Mouse (Mus musculus) CD8-positive naive resting alpha-beta T cell, adult 2 months (primary cell): ENCODE results near the gene Sfxn4.
"Not testable (repeated sequence)": the region's sequence is repeated elsewhere in the genome, so short reads cannot be mapped to it uniquely, and the experiment has no call there.

ENCODE experiments used
- DNase-seq, 2 experiments: peaks; one replicate each; pipeline ENCODE4 v3.0.0; 2022; ENCODE audit warnings: low read depth in 2 of 2, low spot score in 2 of 2

Sfxn4 gene

GRCm38 (mm10) chr19:60860868-60861700 is at the start of gene Sfxn4:
Gene Sfxn4, minus strand, starts transcription at chr19:60861479.
- DNase-seq = peak; percentile 84 to 88

GRCm38 (mm10) chr19:60910304-60910703 is 49.0 kb upstream of the Sfxn4 start:
- no peak for DNase-seq

GRCm38 (mm10) chr19:60905477-60905876 is 44.2 kb upstream of the Sfxn4 start:
- no peak for DNase-seq

- DNase-seq = no peak
These were observed 42.7 kb upstream of the Sfxn4 start for GRCm38 (mm10) chr19:60903971-60904370.

GRCm38 (mm10) chr19:60903139-60903538 is 41.9 kb upstream of the Sfxn4 start:
- no peak for DNase-seq

- no peak for DNase-seq
These were observed 34.1 kb upstream of the Sfxn4 start for GRCm38 (mm10) chr19:60895251-60895880.

- DNase-seq = peak; percentile 61 to 75
These were observed 30.8 kb upstream of the Sfxn4 start for GRCm38 (mm10) chr19:60891934-60892547.

- DNase-seq = no peak
These were observed 29.8 kb upstream of the Sfxn4 start for GRCm38 (mm10) chr19:60891123-60891470.

GRCm38 (mm10) chr19:60890391-60891122 is 29.3 kb upstream of the Sfxn4 start:
- peak in 1 of 2 experiments; percentile 43 for DNase-seq

- DNase-seq = peak; percentile 87 to 89
These were observed 28.5 kb upstream of the Sfxn4 start, which contains the start of gene Grk5 for GRCm38 (mm10) chr19:60889714-60890315. Gene Grk5, plus strand, starts transcription at chr19:60889749.

- no peak for DNase-seq
These were observed 27.9 kb upstream of the Sfxn4 start for GRCm38 (mm10) chr19:60889101-60889713.

- DNase-seq = no peak
These were observed 26.4 kb upstream of the Sfxn4 start for GRCm38 (mm10) chr19:60887637-60888036.

- DNase-seq = no peak
These were observed 21.9 kb upstream of the Sfxn4 start for GRCm38 (mm10) chr19:60883129-60883528.

- DNase-seq = peak; percentile 96 to 99
These were observed 12.9 kb upstream of the Sfxn4 start, which contains the start of gene Prdx3 for GRCm38 (mm10) chr19:60874064-60874694. Gene Prdx3, minus strand, starts transcription at chr19:60874556.

GRCm38 (mm10) chr19:60873501-60873900 is 12.2 kb upstream of the Sfxn4 start:
- no peak for DNase-seq

GRCm38 (mm10) chr19:60872272-60872671 is 11.0 kb upstream of the Sfxn4 start:
- no peak for DNase-seq

- DNase-seq = no peak
These were observed 10.1 kb upstream of the Sfxn4 start for GRCm38 (mm10) chr19:60871366-60871765.

GRCm38 (mm10) chr19:60870489-60870888 is 9.2 kb upstream of the Sfxn4 start:
- DNase-seq = no peak

- DNase-seq = not testable (repeated sequence)
These were observed 4.9 kb upstream of the Sfxn4 start for GRCm38 (mm10) chr19:60866169-60866568.

GRCm38 (mm10) chr19:60845731-60846130 is 15.5 kb downstream of the Sfxn4 start:
- no peak for DNase-seq
